Mouse (Mus musculus) E14TG2a.4 (cell line): Measurements from ENCODE around the gene 4930467E23Rik.
"Not testable (repeated sequence)": the region's sequence is repeated elsewhere in the genome, so short reads cannot be mapped to it uniquely, and the experiment has no call there.

Experiments used
- CTCF ChIP-seq: conservative IDR thresholded peaks from 2 replicates; pipeline ENCODE4 v1.5.1; 2014; ENCODE audit warnings: low read length
- NANOG ChIP-seq: IDR thresholded peaks from 2 replicates; pipeline ENCODE4 v1.6.1; 2014; ENCODE audit warnings: borderline replicate concordance, low read length, mixed read lengths
- POU5F1 ChIP-seq: IDR thresholded peaks from 2 replicates; pipeline ENCODE4 v1.6.1; 2014; ENCODE audit warnings: low read length, borderline replicate concordance

- not testable (repeated sequence) for TF ChIP-seq CTCF, NANOG, POU5F1
These were observed 33.6 kb downstream of the 4930467E23Rik start for GRCm38 (mm10) chr8:19762860-19763592.
